ENCODE assay signal across 8 mouse cellular contexts in genomic region chr6:51399113-51399518, GRCm38 (mm10). TPM values are rescaled to one million over a fixed set of nuclear protein-coding genes. Genes with fewer than 3 reads are reported as not detected.
DNase-seq lines count a peak whose midpoint lies in the region; ATAC-seq and TF ChIP-seq lines count a peak whose summit lies in the region.

No protein-coding gene starts in this region.

- no peak overlapping the region for H3K4me2 ChIP-seq in limb, embryonic 15.5 days
- H3K4me2 ChIP-seq in neural tube, embryonic 13.5 days, result 0 out of 2 replicates have a peak overlapping the region, but pooled peaks have one; percentile 5

- ATAC-seq in limb, embryonic 15.5 days (ENCODE audit: insufficient number of reproducible peaks, low FRiP score, low TSS enrichment, low read depth), result peak; percentile 61
- peak; percentile 69; the same call in 1 of the 2 replicates for ATAC-seq in neural tube, embryonic 13.5 days (ENCODE audit: low read depth)

- no peak for TF ChIP-seq CTCF in E14TG2a.4 (conservative IDR thresholded peaks at IDR 0.05; ENCODE audit: low read length)

- H3K27me3 ChIP-seq in E14TG2a.4 (ENCODE audit: insufficient read depth, low read length), result 0 out of 2 replicates have a peak, but pooled peaks cover 4% of the 10 kb centered on the region
- no peaks in the 10 kb centered on the region for H3K27me3 ChIP-seq in limb, embryonic 15.5 days
- no peaks in the 10 kb centered on the region for H3K27me3 ChIP-seq in neural tube, embryonic 13.5 days

- peak overlapping the region; percentile 64 for H3K4me3 ChIP-seq in E14TG2a.4 (replicated peaks; ENCODE audit: low read length)
- H3K4me3 ChIP-seq in limb, embryonic 15.5 days, result no peak overlapping the region
- H3K4me3 ChIP-seq in neural tube, embryonic 13.5 days, result no peak overlapping the region

- peak; percentile 82 for DNase-seq in embryo, embryonic 10 days (ENCODE audit: low spot score)
- DNase-seq in heart, postnatal 10 days, result peak; percentile 44 to 51
- DNase-seq in T-cell, adult 2 months (ENCODE audit: low spot score), result no peak
- no peak for DNase-seq in layer of hippocampus, adult 11-12 months (ENCODE audit: low spot score)
- DNase-seq in layer of hippocampus, postnatal 10 days (ENCODE audit: low spot score in 2 of 2), result no peak

- H3K4me1 ChIP-seq in E14TG2a.4 (replicated peaks; ENCODE audit: low read depth, low read length), result peaks cover 48% of the 10 kb centered on the region
- H3K4me1 ChIP-seq in limb, embryonic 15.5 days, result peaks cover 10% of the 10 kb centered on the region
- H3K4me1 ChIP-seq in neural tube, embryonic 13.5 days (replicated peaks), result peaks cover 7% of the 10 kb centered on the region; the same call in 1 of the 2 replicates

- intact Hi-C loops in heart, postnatal 10 days (cut with DNase I), result no loop called here

- H3K9me3 ChIP-seq in E14TG2a.4 (ENCODE audit: low read length), result no peaks in the 10 kb centered on the region
- no peaks in the 10 kb centered on the region for H3K9me3 ChIP-seq in limb, embryonic 15.5 days
- no peaks in the 10 kb centered on the region for H3K9me3 ChIP-seq in neural tube, embryonic 13.5 days

- H3K9ac ChIP-seq in limb, embryonic 15.5 days, result no peak overlapping the region
- H3K9ac ChIP-seq in neural tube, embryonic 13.5 days, result no peak overlapping the region

- H3K36me3 ChIP-seq in E14TG2a.4 (ENCODE audit: insufficient read depth, low read length), result no peaks in the 10 kb centered on the region
- H3K36me3 ChIP-seq in limb, embryonic 15.5 days, result no peaks in the 10 kb centered on the region
- no peaks in the 10 kb centered on the region for H3K36me3 ChIP-seq in neural tube, embryonic 13.5 days

- 28% methylated on average over 6 of the region's 6 CpGs for WGBS in limb, embryonic 15.5 days
- WGBS in neural tube, embryonic 13.5 days, result 16% methylated on average over 6 of the region's 6 CpGs

- H3K27ac ChIP-seq in limb, embryonic 15.5 days, result no peak overlapping the region
- peak overlapping the region; percentile 42; the same call in 1 of the 2 replicates for H3K27ac ChIP-seq in neural tube, embryonic 13.5 days (replicated peaks)

RNA-seq across cellular contexts. Expression of gene Nfe2l3, which starts 33.4 kb away (rescaled TPM):
- total RNA-seq in heart, postnatal 10 days (2021), result 1 to 10 TPM in 1 of 2 experiments, under 1 TPM in 1; 0.36 to 1.4 TPM
- 3.9 and 5.9 TPM in 2 replicates for polyA plus RNA-seq in limb, embryonic 15.5 days (2015; fragmentation: Nextera tagmentation; extraction: Ambion mirVana)
- polyA plus RNA-seq in neural tube, embryonic 13.5 days (2015; fragmentation: Nextera tagmentation; extraction: Ambion mirVana), result 2.8 and 3.2 TPM in 2 replicates
- total RNA-seq in layer of hippocampus, postnatal 10 days (2021), result 1 to 10 TPM; 4.4 to 4.7 TPM

Comparison
In these comparisons a context has a peak if more than half of its experiments do, and no peak if none do; other contexts are left out.
1. DNase-seq: peak in embryo, embryonic 10 days (single experiment) and heart, postnatal 10 days (2 of 2); none in T-cell, adult 2 months (single experiment), layer of hippocampus, adult 11-12 months (single experiment) and layer of hippocampus, postnatal 10 days (0 of 2).